In the genomic region with DNA sequence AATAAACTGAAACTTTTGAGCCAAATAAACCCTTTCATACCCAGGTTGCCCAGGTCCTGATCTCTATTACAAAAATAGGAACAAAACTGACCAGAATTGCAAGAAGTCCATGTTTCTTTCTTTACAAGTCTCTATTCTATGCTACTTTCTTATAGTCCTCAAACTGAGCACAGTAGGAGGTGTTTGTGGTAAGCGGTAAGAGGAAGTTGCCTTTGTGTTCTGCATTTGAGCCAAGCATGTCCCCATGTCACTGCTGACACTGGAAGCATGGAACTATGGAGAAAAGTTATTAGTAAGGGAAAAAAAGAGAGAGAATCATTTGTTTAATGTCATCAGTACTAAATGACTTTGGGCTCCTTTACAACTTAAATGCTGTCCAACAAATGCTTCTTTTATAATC, we compare ENCODE assay signal across 24 mouse cellular contexts.
DNase-seq lines count a peak whose midpoint lies in the region; ATAC-seq lines count a peak whose summit lies in the region.
"Had no signal": no experiment of that assay in that cellular context is flagged by ENCODE, and none has a peak within 500 bp of the region (broad histone marks: within the 10 kb centered on the region; RNA-seq: fewer than 3 reads in every experiment).

No protein-coding gene starts in this region.

- peak; percentile 76; the same call in 1 of the 2 replicates for ATAC-seq in common myeloid progenitor, adult 5-6 weeks (replicated peaks; ENCODE audit: low read depth, poor library complexity, severe bottlenecking)
- peak; percentile 58 to 62; a peak in 3 of 4 replicates for ATAC-seq in hematopoietic stem cell, adult 5-6 weeks (replicated peaks in 1 of 2; ENCODE audit: insufficient read depth in 1 of 2, low FRiP score in 2 of 2, low TSS enrichment in 1 of 2, low read depth in 1 of 2, poor library complexity in 2 of 2, severe bottlenecking in 2 of 2)
- ATAC-seq in megakaryocyte progenitor cell, adult 5-6 weeks (replicated peaks; ENCODE audit: poor library complexity), result peak; percentile 77
- no peak for ATAC-seq in hindbrain, embryonic 14.5 days (ENCODE audit: low FRiP score)
- ATAC-seq: activated CD4-positive, CD25-positive, alpha-beta regulatory T cell, adult 4 months; forebrain, embryonic 13.5 days; forebrain, embryonic 15.5 days; forebrain, postnatal 0 days; Patski had no signal

- H3K36me3 ChIP-seq in hindbrain, embryonic 14.5 days (replicated peaks; ENCODE audit: control insufficient read depth, insufficient read depth), result no peaks in the 10 kb centered on the region
- H3K36me3 ChIP-seq: embryonic facial prominence, embryonic 13.5 days; embryonic facial prominence, embryonic 15.5 days; forebrain, embryonic 10.5 days; forebrain, embryonic 15.5 days had no signal

- no peaks in the 10 kb centered on the region for H3K27me3 ChIP-seq in hindbrain, embryonic 14.5 days (ENCODE audit: control insufficient read depth, insufficient read depth, low read length)
- H3K27me3 ChIP-seq: embryonic facial prominence, embryonic 13.5 days; embryonic facial prominence, embryonic 15.5 days; forebrain, embryonic 13.5 days; forebrain, embryonic 15.5 days; Patski had no signal

- H3K9me3 ChIP-seq in hindbrain, embryonic 14.5 days (ENCODE audit: control insufficient read depth, low read length), result no peaks in the 10 kb centered on the region
- H3K9me3 ChIP-seq: embryonic facial prominence, embryonic 13.5 days; embryonic facial prominence, embryonic 15.5 days; forebrain, embryonic 10.5 days; forebrain, embryonic 13.5 days; forebrain, embryonic 15.5 days had no signal

- 80% methylated on average over 1 of the region's 1 CpGs for WGBS in hindbrain, embryonic 14.5 days

- H3K4me3 ChIP-seq in hindbrain, embryonic 14.5 days (replicated peaks; ENCODE audit: low read length), result no peak overlapping the region
- H3K4me3 ChIP-seq: embryonic facial prominence, embryonic 13.5 days; embryonic facial prominence, embryonic 15.5 days; erythroblast, embryonic 14.5 days; forebrain, embryonic 10.5 days; forebrain, embryonic 13.5 days; forebrain, embryonic 15.5 days had no signal

- DNase-seq in heart, adult 18-20 months, result no peak
- no peak for DNase-seq in lung, postnatal 14 days
- no peak for DNase-seq in hindbrain, embryonic 14.5 days (ENCODE audit: low spot score)
- DNase-seq: adrenal gland, adult 8-10 months; adrenal gland, postnatal 14 days; adrenal gland, postnatal 36 days; cerebellum, adult 11-12 months; cerebellum, adult 2 months; cerebellum, adult 9-10 months; cerebellum, postnatal 10 days; cerebellum, postnatal 25 days; embryo, embryonic 11 days; forebrain, postnatal 0 days had no signal

- no peaks in the 10 kb centered on the region for H3K4me1 ChIP-seq in hindbrain, embryonic 14.5 days (replicated peaks; ENCODE audit: control insufficient read depth, insufficient read depth, low read length)
- H3K4me1 ChIP-seq: embryonic facial prominence, embryonic 13.5 days; embryonic facial prominence, embryonic 15.5 days; forebrain, embryonic 10.5 days had no signal

- no peak overlapping the region for H3K27ac ChIP-seq in hindbrain, embryonic 14.5 days
- H3K27ac ChIP-seq: embryonic facial prominence, embryonic 13.5 days; embryonic facial prominence, embryonic 15.5 days; forebrain, embryonic 10.5 days; forebrain, embryonic 13.5 days; forebrain, embryonic 15.5 days had no signal

- H3K4me2 ChIP-seq in hindbrain, embryonic 14.5 days (replicated peaks), result no peak overlapping the region
- H3K4me2 ChIP-seq: embryonic facial prominence, embryonic 13.5 days; embryonic facial prominence, embryonic 15.5 days; forebrain, embryonic 13.5 days; forebrain, embryonic 15.5 days had no signal

- no peak overlapping the region for H3K9ac ChIP-seq in hindbrain, embryonic 14.5 days
- H3K9ac ChIP-seq: embryonic facial prominence, embryonic 13.5 days; embryonic facial prominence, embryonic 15.5 days; forebrain, embryonic 13.5 days; forebrain, embryonic 15.5 days; forebrain, postnatal 0 days had no signal
